Mouse (Mus musculus): Measurements from ENCODE around the gene Synj2.
A peak's percentile ranks its signal among the peaks of the same experiment; 100 is the strongest.

Gene Synj2

DNA sequence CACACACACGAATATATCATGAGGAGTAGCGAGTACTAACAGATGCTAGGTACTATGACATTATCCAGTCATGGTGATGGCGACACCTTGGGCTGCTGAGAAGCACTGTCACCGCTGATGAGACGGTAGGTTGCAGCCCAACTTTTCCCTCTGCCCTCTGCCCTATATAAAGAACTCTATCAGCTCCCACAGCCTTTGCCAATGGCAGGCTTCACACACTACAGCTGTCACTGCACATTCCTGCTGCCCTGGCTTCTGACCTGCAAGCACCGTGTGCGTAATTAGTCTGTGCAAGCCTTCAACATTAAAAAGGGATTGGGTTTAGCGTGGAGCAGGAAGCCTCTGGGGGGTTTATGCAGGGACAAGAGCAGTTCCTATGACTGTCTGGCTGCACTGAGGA, 121.7 kb downstream of the Synj2 start:
- DNase-seq, result no peak

DNA sequence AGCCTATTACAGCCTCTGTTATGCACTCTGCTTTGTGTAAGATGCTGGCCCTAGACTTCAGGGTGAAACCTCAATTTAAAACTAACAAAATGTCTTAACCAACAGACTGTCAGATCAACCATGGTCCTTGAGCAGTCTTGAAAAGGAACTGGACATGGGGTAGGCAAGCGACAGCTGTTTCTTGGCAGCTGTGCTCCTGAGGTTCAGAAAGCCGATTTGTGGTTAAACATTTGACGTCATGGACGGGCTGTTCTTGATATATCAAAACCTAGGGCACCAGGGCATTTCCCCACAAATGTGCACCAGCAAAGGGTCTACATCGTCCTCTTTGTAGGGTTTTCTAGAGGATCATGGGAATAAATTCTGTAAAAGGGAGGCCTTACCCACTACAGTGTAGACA, 122.5 kb downstream of the Synj2 start:
- no peak for DNase-seq

DNA sequence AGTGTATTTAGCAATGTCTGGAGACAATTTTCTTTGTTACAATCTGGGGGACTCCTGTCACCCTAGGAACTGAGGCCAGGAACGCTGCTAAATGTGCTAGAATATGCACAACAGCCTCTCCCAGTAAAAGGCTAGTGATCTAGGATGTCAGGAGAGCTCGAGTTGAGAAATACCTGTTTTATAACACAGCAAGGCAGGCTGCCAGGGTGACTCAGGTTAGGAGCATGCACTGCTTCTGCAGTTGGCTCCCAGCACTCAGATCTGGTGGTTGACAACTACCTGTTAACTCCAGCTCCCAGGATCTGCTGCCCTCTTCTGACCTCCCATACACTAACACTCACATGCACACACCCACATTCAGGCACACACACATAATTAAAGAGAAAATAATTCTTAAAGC, 124.9 kb downstream of the Synj2 start:
- DNase-seq, result no peak

DNA sequence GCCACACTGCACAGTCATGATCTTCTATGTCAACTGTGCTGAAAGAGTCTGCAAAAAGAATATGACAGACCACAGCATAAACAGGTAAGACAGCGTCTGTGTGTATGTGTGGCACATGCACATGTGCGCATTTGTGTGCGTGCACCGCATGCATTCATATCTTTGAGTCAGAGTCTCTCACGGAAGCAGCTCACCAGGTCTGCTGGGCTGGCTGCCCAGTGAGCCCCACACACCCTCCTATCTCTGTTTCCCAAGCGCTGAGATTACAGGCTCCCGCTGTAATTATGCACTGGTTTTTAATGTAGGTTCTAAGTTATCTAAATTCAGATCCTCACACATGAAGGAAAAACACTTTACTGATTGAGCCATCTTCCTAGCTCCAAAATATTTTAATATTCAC, 126.5 kb downstream of the Synj2 start:
- no peak for DNase-seq

DNA sequence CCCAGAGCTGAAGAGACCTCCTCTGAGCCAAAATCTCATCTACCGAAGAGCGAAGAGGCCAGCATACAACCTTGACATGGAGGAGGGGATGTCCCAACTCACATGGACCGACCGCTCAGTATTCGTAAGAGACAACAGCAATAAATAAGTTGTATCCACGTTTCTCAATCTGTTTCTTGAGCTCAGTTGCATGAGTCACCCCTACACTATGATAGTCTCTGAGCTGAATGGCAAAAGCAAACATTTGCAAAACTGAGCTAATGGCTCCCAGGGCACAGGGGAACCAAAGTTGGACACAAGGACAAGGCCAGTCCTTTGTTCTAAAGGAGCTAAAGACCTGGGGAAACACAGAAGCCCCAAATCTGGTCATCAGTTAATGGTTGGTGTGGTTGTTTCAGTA, 128.8 kb downstream of the Synj2 start:
- DNase-seq, result no peak

DNA sequence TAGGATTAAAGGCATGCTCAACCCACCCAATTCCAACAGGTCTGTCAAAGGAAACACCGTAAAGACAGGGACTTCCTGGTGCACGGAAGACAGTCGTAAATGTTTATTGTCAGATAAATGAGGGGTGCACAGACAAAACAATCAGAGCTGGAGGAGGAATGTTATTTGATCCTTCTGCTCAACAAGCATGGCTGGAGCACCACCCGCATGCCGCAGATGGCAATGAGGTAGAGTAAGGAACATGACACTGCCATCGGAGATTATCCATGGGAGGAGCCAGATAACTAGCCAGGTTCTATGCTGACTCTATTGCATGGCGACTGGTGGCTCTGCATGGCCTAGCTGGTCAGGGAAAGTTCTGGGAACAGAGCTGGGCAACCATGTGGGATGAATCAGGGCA, 132.3 kb downstream of the Synj2 start:
- no peak for DNase-seq

DNA sequence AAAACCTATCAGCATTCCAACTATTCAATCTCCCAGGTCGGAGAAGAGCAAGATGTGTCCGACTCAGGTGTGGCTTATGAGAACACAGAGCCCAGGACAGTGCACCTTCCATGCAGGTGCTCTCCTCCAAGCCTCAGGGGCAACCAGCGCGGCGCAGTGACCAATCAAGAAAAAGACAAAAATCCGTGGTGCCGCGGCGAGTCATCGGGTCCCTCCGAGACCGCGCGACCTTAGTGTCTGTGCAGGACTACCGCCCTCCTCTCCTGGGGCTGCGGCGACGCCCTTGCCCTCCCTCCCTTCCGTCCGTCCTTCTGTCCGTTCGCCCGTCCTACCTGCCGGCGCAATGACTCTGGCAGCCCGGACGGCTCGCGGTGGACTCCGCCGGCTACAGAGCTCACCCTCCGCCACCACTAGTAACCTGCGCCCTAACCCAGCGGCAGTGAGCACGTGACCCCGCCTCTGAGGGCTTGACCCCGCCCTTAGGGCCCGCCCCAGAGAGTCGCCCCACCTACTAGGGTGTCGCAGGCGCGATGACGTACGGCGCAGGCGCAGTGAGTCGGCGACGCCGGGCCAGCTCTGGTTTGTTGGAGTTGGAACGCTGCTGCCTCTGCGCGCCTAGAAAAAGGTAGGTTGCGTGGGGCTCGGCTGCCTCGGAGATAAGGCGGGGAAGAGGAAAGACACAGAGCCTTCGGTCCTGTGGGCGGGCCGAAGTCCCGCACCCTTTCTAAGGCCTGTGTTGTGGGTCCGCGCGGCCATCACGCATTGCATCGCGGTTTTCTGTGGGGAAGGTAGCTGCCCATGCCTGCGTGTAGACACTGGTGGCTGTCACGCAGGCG, 138.4 kb downstream of the Synj2 start, which contains the start of the genes Serac1 and Gtf2h5:
Gene Serac1, minus strand, starts transcription at position 455 of the 836 bp plus-strand sequence.
Gene Gtf2h5, plus strand, starts transcription at position 500 of the 836 bp plus-strand sequence.
- peak; percentile 99 for DNase-seq

DNA sequence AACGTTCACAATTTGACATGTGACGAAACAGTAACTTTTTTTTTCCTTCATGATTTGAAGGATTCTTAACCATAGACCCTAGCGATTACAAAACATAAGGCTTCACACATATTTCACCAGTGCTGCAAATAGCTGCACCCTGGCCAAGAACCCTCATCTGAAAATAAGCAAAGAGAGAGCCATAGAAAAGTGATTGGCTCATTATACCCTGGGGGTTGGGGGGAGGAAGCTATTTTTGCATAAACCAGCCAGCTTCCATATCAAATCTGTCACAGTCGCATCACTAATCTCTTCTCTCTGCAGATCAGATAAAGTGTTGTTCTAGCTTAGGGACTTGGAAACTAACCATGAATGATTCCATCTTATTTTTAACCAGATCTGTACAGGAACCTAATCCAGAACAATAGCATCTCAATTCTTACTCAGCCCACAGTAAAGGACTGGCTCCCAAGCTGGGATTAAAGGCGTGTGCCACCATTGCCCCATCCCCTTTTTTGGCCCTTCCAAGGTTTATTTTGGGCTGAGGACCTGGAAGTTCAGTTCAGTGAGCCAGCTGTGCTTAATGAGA, 142.3 kb downstream of the Synj2 start:
- no peak for DNase-seq

DNA sequence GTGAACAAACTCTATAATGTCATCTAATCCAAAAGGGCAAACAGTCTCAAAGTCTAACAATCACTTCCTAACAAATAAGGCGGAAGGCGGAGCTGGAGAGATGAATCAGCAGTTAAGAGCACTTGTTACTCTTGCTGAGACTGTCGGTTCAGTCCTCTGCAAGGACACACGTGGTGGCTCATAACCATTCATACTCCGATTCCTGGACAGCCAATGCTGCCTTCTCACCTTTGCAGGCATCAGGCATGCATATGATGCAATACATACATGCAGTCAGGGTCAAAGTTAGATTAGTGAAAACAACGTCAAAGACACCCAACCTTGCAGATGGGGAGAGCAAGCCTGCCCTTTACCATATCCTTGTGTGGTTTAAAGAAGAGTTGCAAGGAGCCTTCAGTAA, 150.5 kb downstream of the Synj2 start:
- DNase-seq, result no peak
